Mouse (Mus musculus): ENCODE measurements around the gene Eif4g3. TPM values are rescaled to one million over a fixed set of nuclear protein-coding genes. Genes with fewer than 3 reads are reported as not detected.

Gene Eif4g3
- polyA plus RNA-seq, 1 experiment from 2014 or later = 40.0 TPM

- Histone ChIP-seq H3K36me3 (peaks cover 91% of the 10 kb centered on the region), H3K4me2 (no peak overlapping the region), H3K27ac (no peak overlapping the region), H3K4me1 (no peaks in the 10 kb centered on the region), H3K27me3 (no peaks in the 10 kb centered on the region), H3K9me3 (replicated peaks) (no peaks in the 10 kb centered on the region), H3K9ac (no peak overlapping the region), H3K4me3 (replicated peaks) (no peak overlapping the region)
- no peak for ATAC-seq (replicated peaks; ENCODE audit: low FRiP score)
- 73% methylated on average over 5 of the region's 5 CpGs for WGBS
Observed at GRCm38 (mm10) chr4:138160918-138161317, 168.1 kb downstream of the Eif4g3 start.

GRCm38 (mm10) chr4:138161550-138161949, 168.7 kb downstream of the Eif4g3 start:
- Histone ChIP-seq H3K9ac (no peak overlapping the region), H3K27ac (no peak overlapping the region), H3K27me3 (no peaks in the 10 kb centered on the region), H3K4me1 (no peaks in the 10 kb centered on the region), H3K4me2 (no peak overlapping the region), H3K9me3 (replicated peaks) (no peaks in the 10 kb centered on the region), H3K4me3 (replicated peaks) (no peak overlapping the region), H3K36me3 (peaks cover 93% of the 10 kb centered on the region)
- 84% methylated on average over 3 of the region's 3 CpGs for WGBS
- no peak for ATAC-seq (replicated peaks; ENCODE audit: low FRiP score)

GRCm38 (mm10) chr4:138163836-138164235, 171.0 kb downstream of the Eif4g3 start:
- no peak overlapping the region for H3K4me3 ChIP-seq (replicated peaks)
- 64% methylated on average over 2 of the region's 2 CpGs for WGBS
- no peaks in the 10 kb centered on the region for H3K9me3 ChIP-seq (replicated peaks)
- no peak overlapping the region for H3K4me2 ChIP-seq
- H3K27ac ChIP-seq = no peak overlapping the region
- H3K4me1 ChIP-seq = no peaks in the 10 kb centered on the region
- no peak overlapping the region for H3K9ac ChIP-seq
- peaks cover 95% of the 10 kb centered on the region for H3K36me3 ChIP-seq
- no peaks in the 10 kb centered on the region for H3K27me3 ChIP-seq
- ATAC-seq (replicated peaks; ENCODE audit: low FRiP score) = no peak

- Histone ChIP-seq H3K9ac (no peak overlapping the region), H3K9me3 (replicated peaks) (no peaks in the 10 kb centered on the region), H3K4me3 (replicated peaks) (no peak overlapping the region), H3K27me3 (no peaks in the 10 kb centered on the region), H3K27ac (no peak overlapping the region), H3K4me2 (no peak overlapping the region), H3K36me3 (peaks cover 98% of the 10 kb centered on the region), H3K4me1 (no peaks in the 10 kb centered on the region)
- ATAC-seq (replicated peaks; ENCODE audit: low FRiP score) = no peak
- WGBS = 87% methylated on average over 2 of the region's 2 CpGs
Observed at GRCm38 (mm10) chr4:138164860-138165259, 172.0 kb downstream of the Eif4g3 start.

GRCm38 (mm10) chr4:138166519-138166918, 173.7 kb downstream of the Eif4g3 start:
- Histone ChIP-seq H3K4me1 (no peaks in the 10 kb centered on the region), H3K27ac (no peak overlapping the region), H3K36me3 (peaks cover 98% of the 10 kb centered on the region), H3K4me2 (no peak overlapping the region), H3K27me3 (no peaks in the 10 kb centered on the region), H3K9me3 (replicated peaks) (no peaks in the 10 kb centered on the region), H3K4me3 (replicated peaks) (no peak overlapping the region), H3K9ac (no peak overlapping the region)
- ATAC-seq (replicated peaks; ENCODE audit: low FRiP score) = no peak
- 84% methylated on average over 10 of the region's 10 CpGs for WGBS

GRCm38 (mm10) chr4:138168162-138168561, 175.3 kb downstream of the Eif4g3 start:
- Histone ChIP-seq H3K9me3 (replicated peaks) (no peaks in the 10 kb centered on the region), H3K9ac (no peak overlapping the region), H3K27ac (no peak overlapping the region), H3K4me2 (no peak overlapping the region), H3K36me3 (peaks cover 100% of the 10 kb centered on the region), H3K4me1 (no peaks in the 10 kb centered on the region), H3K27me3 (no peaks in the 10 kb centered on the region), H3K4me3 (replicated peaks) (no peak overlapping the region)
- no peak for ATAC-seq (replicated peaks; ENCODE audit: low FRiP score)
- 72% methylated on average over 3 of the region's 3 CpGs for WGBS

GRCm38 (mm10) chr4:138169420-138169819, 176.6 kb downstream of the Eif4g3 start:
- Histone ChIP-seq H3K4me1 (no peaks in the 10 kb centered on the region), H3K36me3 (peaks cover 100% of the 10 kb centered on the region), H3K27ac (no peak overlapping the region), H3K27me3 (no peaks in the 10 kb centered on the region), H3K4me2 (no peak overlapping the region), H3K9ac (no peak overlapping the region), H3K9me3 (replicated peaks) (no peaks in the 10 kb centered on the region), H3K4me3 (replicated peaks) (no peak overlapping the region)
- 92% methylated on average over 4 of the region's 4 CpGs for WGBS
- no peak for ATAC-seq (replicated peaks; ENCODE audit: low FRiP score)

GRCm38 (mm10) chr4:138172686-138173085, 179.9 kb downstream of the Eif4g3 start:
- H3K4me3 ChIP-seq (replicated peaks) = no peak overlapping the region
- ATAC-seq (replicated peaks; ENCODE audit: low FRiP score) = no peak
- H3K4me1 ChIP-seq = no peaks in the 10 kb centered on the region
- H3K4me2 ChIP-seq = no peak overlapping the region
- H3K36me3 ChIP-seq = peaks cover 100% of the 10 kb centered on the region
- no peaks in the 10 kb centered on the region for H3K27me3 ChIP-seq
- H3K9me3 ChIP-seq (replicated peaks) = no peaks in the 10 kb centered on the region
- H3K9ac ChIP-seq = no peak overlapping the region
- H3K27ac ChIP-seq = no peak overlapping the region
- 87% methylated on average over 4 of the region's 4 CpGs for WGBS

GRCm38 (mm10) chr4:138179391-138179790, 186.6 kb downstream of the Eif4g3 start:
- Histone ChIP-seq H3K27ac (no peak overlapping the region), H3K4me3 (replicated peaks) (no peak overlapping the region), H3K27me3 (no peaks in the 10 kb centered on the region), H3K4me1 (no peaks in the 10 kb centered on the region), H3K9ac (no peak overlapping the region), H3K4me2 (no peak overlapping the region), H3K36me3 (peaks cover 97% of the 10 kb centered on the region), H3K9me3 (replicated peaks) (no peaks in the 10 kb centered on the region)
- ATAC-seq (replicated peaks; ENCODE audit: low FRiP score) = no peak
- WGBS = 97% methylated on average over 5 of the region's 5 CpGs

GRCm38 (mm10) chr4:138180719-138181118, 187.9 kb downstream of the Eif4g3 start:
- Histone ChIP-seq H3K36me3 (peaks cover 97% of the 10 kb centered on the region), H3K27ac (no peak overlapping the region), H3K4me2 (no peak overlapping the region), H3K4me3 (replicated peaks) (no peak overlapping the region), H3K4me1 (no peaks in the 10 kb centered on the region), H3K27me3 (no peaks in the 10 kb centered on the region), H3K9me3 (replicated peaks) (no peaks in the 10 kb centered on the region), H3K9ac (no peak overlapping the region)
- WGBS = 92% methylated on average over 4 of the region's 4 CpGs
- no peak for ATAC-seq (replicated peaks; ENCODE audit: low FRiP score)

GRCm38 (mm10) chr4:138184056-138184455, 191.2 kb downstream of the Eif4g3 start:
- H3K27ac ChIP-seq = no peak overlapping the region
- H3K9ac ChIP-seq = no peak overlapping the region
- ATAC-seq (replicated peaks; ENCODE audit: low FRiP score) = no peak
- peaks cover 95% of the 10 kb centered on the region for H3K36me3 ChIP-seq
- H3K9me3 ChIP-seq (replicated peaks) = no peaks in the 10 kb centered on the region
- no peaks in the 10 kb centered on the region for H3K27me3 ChIP-seq
- H3K4me2 ChIP-seq = no peak overlapping the region
- WGBS = 83% methylated on average over 5 of the region's 5 CpGs
- no peaks in the 10 kb centered on the region for H3K4me1 ChIP-seq
- no peak overlapping the region for H3K4me3 ChIP-seq (replicated peaks)

GRCm38 (mm10) chr4:138184573-138184981, 191.8 kb downstream of the Eif4g3 start:
- no peak overlapping the region for H3K4me3 ChIP-seq (replicated peaks)
- H3K27ac ChIP-seq = no peak overlapping the region
- 83% methylated on average over 5 of the region's 5 CpGs for WGBS
- H3K36me3 ChIP-seq = peaks cover 96% of the 10 kb centered on the region
- no peaks in the 10 kb centered on the region for H3K4me1 ChIP-seq
- no peak for ATAC-seq (replicated peaks; ENCODE audit: low FRiP score)
- H3K9ac ChIP-seq = no peak overlapping the region
- no peaks in the 10 kb centered on the region for H3K27me3 ChIP-seq
- no peaks in the 10 kb centered on the region for H3K9me3 ChIP-seq (replicated peaks)
- no peak overlapping the region for H3K4me2 ChIP-seq

GRCm38 (mm10) chr4:138185961-138186360, 193.1 kb downstream of the Eif4g3 start:
- Histone ChIP-seq H3K4me1 (no peaks in the 10 kb centered on the region), H3K9me3 (replicated peaks) (no peaks in the 10 kb centered on the region), H3K36me3 (peaks cover 96% of the 10 kb centered on the region), H3K4me3 (replicated peaks) (no peak overlapping the region), H3K27ac (no peak overlapping the region), H3K9ac (no peak overlapping the region), H3K27me3 (no peaks in the 10 kb centered on the region), H3K4me2 (no peak overlapping the region)
- WGBS = 90% methylated on average over 7 of the region's 7 CpGs
- no peak for ATAC-seq (replicated peaks; ENCODE audit: low FRiP score)
